Mouse (Mus musculus) left cerebral cortex, adult 18-20 months (tissue): ENCODE data around the gene Grk6. TPM values are rescaled to one million over a fixed set of nuclear protein-coding genes. Genes with fewer than 3 reads are reported as not detected.

Experiments used
- DNase-seq, 2 experiments: peaks; one replicate each; pipeline ENCODE4 v3.0.0; 2021 to 2022; ENCODE audit warnings: low spot score in 2 of 2, mixed read lengths in 1 of 2
- long read RNA-seq, 2 experiments: library from polyadenylated mRNA; stranded (forward); transcript quantifications; one replicate each; pipeline ENCODE4 v2.0.0; 2021
- total RNA-seq, 2 experiments: library from RNA; stranded (reverse); gene quantifications; 2 replicates each; pipeline ENCODE4 v1.2.3; 2021

Gene Grk6
- 10 to 100 TPM; 63.2 to 64.6 TPM for total RNA-seq
- long read RNA-seq, experiment 1, transcript Grk6-202 (16 exons, 2,169 nt): minor isoform, 6 of 122 reads
- long read RNA-seq, experiment 1, transcript Grk6-203 (16 exons, 1,997 nt): major isoform, 67 of 122 reads
- long read RNA-seq, experiment 1, transcript Grk6-201 (16 exons, 2,994 nt): minor isoform, 27 of 122 reads
- long read RNA-seq, experiment 1, partial matches to known transcripts: 6 of 122 reads
- long read RNA-seq, experiment 1, other reads (novel, unspliced or antisense): 16 of 122 reads
- long read RNA-seq, experiment 2, transcript Grk6-203 (16 exons, 1,997 nt): major isoform, 49 of 99 reads
- long read RNA-seq, experiment 2, transcript Grk6-201 (16 exons, 2,994 nt): minor isoform, 13 of 99 reads
- long read RNA-seq, experiment 2, transcript Grk6-202 (16 exons, 2,169 nt): minor isoform, 11 of 99 reads
- long read RNA-seq, experiment 2, partial matches to known transcripts: 12 of 99 reads
- long read RNA-seq, experiment 2, other reads (novel, unspliced or antisense): 14 of 99 reads

- DNase-seq: peak; percentile 99 to 100
These were observed at the start of gene Grk6 for GRCm38 (mm10) chr13:55444937-55445315. Grk6 (plus strand) TSS chr13:55445072.

GRCm38 (mm10) chr13:55398088-55398487 lies 46.8 kb upstream of the Grk6 start, which contains the start of gene Slc34a1:
Slc34a1 (plus strand) TSS chr13:55398187.
- no peak for DNase-seq

- no peak for DNase-seq
These were observed 45.4 kb upstream of the Grk6 start for GRCm38 (mm10) chr13:55399300-55400038.

GRCm38 (mm10) chr13:55400039-55400346 lies 44.9 kb upstream of the Grk6 start:
- no peak for DNase-seq

GRCm38 (mm10) chr13:55403266-55403665 lies 41.6 kb upstream of the Grk6 start:
- DNase-seq: no peak

- DNase-seq: peak; percentile 43 to 65
These were observed 40.7 kb upstream of the Grk6 start for GRCm38 (mm10) chr13:55403935-55404852.

GRCm38 (mm10) chr13:55404853-55405782 lies 39.8 kb upstream of the Grk6 start:
- DNase-seq: peak; percentile 83 to 85

GRCm38 (mm10) chr13:55405783-55406390 lies 39.0 kb upstream of the Grk6 start:
- no peak for DNase-seq

- DNase-seq: no peak
These were observed 37.5 kb upstream of the Grk6 start for GRCm38 (mm10) chr13:55407341-55407740.

- DNase-seq: no peak
These were observed 36.2 kb upstream of the Grk6 start for GRCm38 (mm10) chr13:55408546-55409120.

- DNase-seq: no peak
These were observed 33.0 kb upstream of the Grk6 start for GRCm38 (mm10) chr13:55411826-55412225.

- DNase-seq: no peak
These were observed 32.1 kb upstream of the Grk6 start for GRCm38 (mm10) chr13:55412643-55413307.

GRCm38 (mm10) chr13:55413333-55413732 lies 31.5 kb upstream of the Grk6 start:
- no peak for DNase-seq

- peak; percentile 83 to 84 for DNase-seq
These were observed 30.0 kb upstream of the Grk6 start, which contains the start of gene Pfn3 for GRCm38 (mm10) chr13:55414743-55415380. Pfn3 (minus strand) TSS chr13:55415232.

GRCm38 (mm10) chr13:55418004-55418403 lies 26.9 kb upstream of the Grk6 start:
- DNase-seq: peak; percentile 87 to 96

- DNase-seq: no peak
These were observed 25.7 kb upstream of the Grk6 start for GRCm38 (mm10) chr13:55419142-55419541.

- DNase-seq: no peak
These were observed 24.6 kb upstream of the Grk6 start for GRCm38 (mm10) chr13:55420018-55420932.
